ENCODE assay signal across 15 mouse cellular contexts in the genomic region with DNA sequence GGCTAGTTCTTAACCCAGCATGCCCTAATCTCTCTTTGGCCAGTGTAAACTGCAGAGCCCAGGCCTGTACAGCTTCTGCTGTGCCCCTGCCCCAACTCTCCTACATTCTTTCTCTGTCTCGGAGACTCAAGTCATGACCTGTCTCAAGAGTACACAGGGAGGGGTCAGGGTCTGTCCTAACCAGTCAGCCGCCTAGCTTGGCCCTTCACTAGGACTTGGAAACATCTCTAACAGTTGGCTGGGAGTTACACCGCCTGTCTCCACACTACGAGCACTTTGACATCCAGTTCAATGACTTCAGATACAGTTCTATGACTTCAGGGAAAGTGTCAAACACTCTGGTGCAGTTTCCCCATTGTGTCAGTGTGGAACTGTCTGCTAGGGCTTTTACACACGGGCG. TPM values are rescaled to one million over a fixed set of nuclear protein-coding genes. Genes with fewer than 3 reads are reported as not detected.
DNase-seq lines count a peak whose midpoint lies in the region; ATAC-seq and TF ChIP-seq lines count a peak whose summit lies in the region.
"Had no signal": no experiment of that assay in that cellular context is flagged by ENCODE, and none has a peak within 500 bp of the region (broad histone marks: within the 10 kb centered on the region; RNA-seq: fewer than 3 reads in every experiment).

No protein-coding gene starts in this region.

- no peak overlapping the region for H3K4me3 ChIP-seq in heart, embryonic 14.5 days (ENCODE audit: control insufficient read depth in 1 of 2, insufficient read depth in 1 of 2, low read depth in 1 of 2, low read length in 2 of 2)
- H3K4me3 ChIP-seq in heart, embryonic 11.5 days (ENCODE audit: low read depth, low read length): no peak overlapping the region
- no peak overlapping the region for H3K4me3 ChIP-seq in lung, postnatal 0 days (ENCODE audit: low read depth, low read length)
- no peak overlapping the region for H3K4me3 ChIP-seq in intestine, embryonic 16.5 days (ENCODE audit: low read length)
- no peak overlapping the region for H3K4me3 ChIP-seq in stomach, embryonic 15.5 days (replicated peaks)
- H3K4me3 ChIP-seq: layer of hippocampus, adult 2 months had no signal

- DNase-seq in lung, postnatal 0 days (ENCODE audit: low spot score): peak; percentile 64
- no peak for DNase-seq in lung, postnatal 14 days
- no peak for DNase-seq in spleen, postnatal 10 days (ENCODE audit: low spot score in 2 of 2)
- DNase-seq: left cerebral cortex, postnatal 4 days; midbrain, embryonic 14.5 days; thymus, postnatal 14 days had no signal

- peaks cover 22 to 28% of the 10 kb centered on the region in 2 experiments for H3K4me1 ChIP-seq in heart, embryonic 14.5 days (ENCODE audit: control insufficient read depth in 2 of 2, insufficient read depth in 2 of 2, low read length in 2 of 2)
- peaks cover 29% of the 10 kb centered on the region for H3K4me1 ChIP-seq in heart, embryonic 11.5 days (ENCODE audit: control insufficient read depth, insufficient read depth, low read length)
- peaks cover 13% of the 10 kb centered on the region; the same call in 1 of the 2 replicates for H3K4me1 ChIP-seq in lung, postnatal 0 days (ENCODE audit: insufficient read depth, low read depth, low read length)
- peaks cover 32% of the 10 kb centered on the region for H3K4me1 ChIP-seq in intestine, embryonic 16.5 days (ENCODE audit: control insufficient read depth, insufficient read depth, low read length)
- H3K4me1 ChIP-seq in stomach, embryonic 15.5 days: peaks cover 21% of the 10 kb centered on the region

- WGBS in heart, embryonic 14.5 days: 57% methylated on average over 6 of the region's 6 CpGs
- 67% methylated on average over 6 of the region's 6 CpGs for WGBS in heart, embryonic 11.5 days (ENCODE audit: insufficient replicate concordance)
- WGBS in lung, postnatal 0 days: 48% methylated on average over 6 of the region's 6 CpGs
- WGBS in intestine, embryonic 16.5 days: 68% methylated on average over 6 of the region's 6 CpGs
- 76% methylated on average over 6 of the region's 6 CpGs for WGBS in stomach, embryonic 15.5 days

- H3K9me3 ChIP-seq in heart, embryonic 14.5 days (ENCODE audit: control insufficient read depth, low read length): no peaks in the 10 kb centered on the region
- no peaks in the 10 kb centered on the region for H3K9me3 ChIP-seq in heart, embryonic 11.5 days (replicated peaks; ENCODE audit: control insufficient read depth, low read length)
- no peaks in the 10 kb centered on the region for H3K9me3 ChIP-seq in lung, postnatal 0 days (ENCODE audit: low read length)
- H3K9me3 ChIP-seq in intestine, embryonic 16.5 days (ENCODE audit: control insufficient read depth, low read length): no peaks in the 10 kb centered on the region
- no peaks in the 10 kb centered on the region for H3K9me3 ChIP-seq in stomach, embryonic 15.5 days

- H3K9ac ChIP-seq in heart, embryonic 14.5 days (ENCODE audit: low read length): 0 out of 2 replicates have a peak overlapping the region, but pooled peaks have one; percentile 12
- H3K9ac ChIP-seq in heart, embryonic 11.5 days (ENCODE audit: low read depth, low read length): no peak overlapping the region
- H3K9ac ChIP-seq in lung, postnatal 0 days (replicated peaks; ENCODE audit: low read depth): no peak overlapping the region
- peak overlapping the region; percentile 23; the same call in 1 of the 2 replicates for H3K9ac ChIP-seq in intestine, embryonic 16.5 days (ENCODE audit: low read depth, low read length)
- H3K9ac ChIP-seq in stomach, embryonic 15.5 days: no peak overlapping the region

- no peak for TF ChIP-seq CTCF in lung, postnatal 0 days (IDR thresholded peaks at IDR 0.05)

- no peak for ATAC-seq in heart, embryonic 14.5 days (ENCODE audit: insufficient number of reproducible peaks, insufficient read depth, low FRiP score, low read depth)
- ATAC-seq in heart, embryonic 11.5 days (replicated peaks; ENCODE audit: insufficient number of reproducible peaks, low FRiP score, low TSS enrichment): no peak
- ATAC-seq in lung, postnatal 0 days: peak; percentile 27
- no peak for ATAC-seq in intestine, embryonic 16.5 days
- ATAC-seq in stomach, embryonic 15.5 days (ENCODE audit: insufficient read depth, low FRiP score, low read depth): no peak
- ATAC-seq in granulocyte monocyte progenitor cell, adult 5-6 weeks (replicated peaks; ENCODE audit: poor library complexity, severe bottlenecking): no peak

- H3K27ac ChIP-seq in heart, embryonic 14.5 days (replicated peaks in 1 of 2; ENCODE audit: control insufficient read depth in 1 of 2, insufficient read depth in 1 of 2, low read depth in 2 of 2, low read length in 2 of 2): no peak overlapping the region
- H3K27ac ChIP-seq in heart, embryonic 11.5 days (ENCODE audit: low read depth, low read length): no peak overlapping the region
- peak overlapping the region; percentile 81 for H3K27ac ChIP-seq in lung, postnatal 0 days (ENCODE audit: low read length)
- H3K27ac ChIP-seq in intestine, embryonic 16.5 days (ENCODE audit: low read length): no peak overlapping the region
- H3K27ac ChIP-seq in stomach, embryonic 15.5 days: no peak overlapping the region

- no peak overlapping the region for H3K4me2 ChIP-seq in heart, embryonic 14.5 days (ENCODE audit: low read length)
- no peak overlapping the region for H3K4me2 ChIP-seq in heart, embryonic 11.5 days
- no peak overlapping the region for H3K4me2 ChIP-seq in lung, postnatal 0 days (replicated peaks; ENCODE audit: low read depth, low read length)
- no peak overlapping the region for H3K4me2 ChIP-seq in intestine, embryonic 16.5 days (ENCODE audit: low read depth, low read length)
- H3K4me2 ChIP-seq in stomach, embryonic 15.5 days: peak overlapping the region; percentile 29; the same call in 1 of the 2 replicates

- 0 out of 2 replicates have a peak, but pooled peaks have one; percentile 9 for TF ChIP-seq EP300 in lung, postnatal 0 days (IDR thresholded peaks at IDR 0.05)

- H3K27me3 ChIP-seq in heart, embryonic 14.5 days (ENCODE audit: control insufficient read depth, insufficient read depth, low read length): no peaks in the 10 kb centered on the region
- H3K27me3 ChIP-seq in heart, embryonic 11.5 days (ENCODE audit: control insufficient read depth, insufficient read depth, low read length): no peaks in the 10 kb centered on the region
- H3K27me3 ChIP-seq in lung, postnatal 0 days (replicated peaks; ENCODE audit: insufficient read depth, low read length): no peaks in the 10 kb centered on the region
- H3K27me3 ChIP-seq in intestine, embryonic 16.5 days (replicated peaks; ENCODE audit: control insufficient read depth, insufficient read depth, low read length): no peaks in the 10 kb centered on the region
- H3K27me3 ChIP-seq in stomach, embryonic 15.5 days (replicated peaks): no peaks in the 10 kb centered on the region

- H3K36me3 ChIP-seq in heart, embryonic 14.5 days (ENCODE audit: control insufficient read depth, insufficient read depth, low read length): peaks cover 2% of the 10 kb centered on the region
- peaks cover 3% of the 10 kb centered on the region for H3K36me3 ChIP-seq in heart, embryonic 11.5 days (ENCODE audit: control insufficient read depth, insufficient read depth, low read length)
- H3K36me3 ChIP-seq in lung, postnatal 0 days (ENCODE audit: insufficient read depth, low read length): no peaks in the 10 kb centered on the region
- 0 out of 2 replicates have a peak, but pooled peaks cover 2% of the 10 kb centered on the region for H3K36me3 ChIP-seq in intestine, embryonic 16.5 days (ENCODE audit: control insufficient read depth, insufficient read depth, low read length)
- H3K36me3 ChIP-seq in stomach, embryonic 15.5 days: no peaks in the 10 kb centered on the region

RNA-seq across cellular contexts. Expression of a gene that starts 1.0 kb away (rescaled TPM):
- 14.3 and 14.6 TPM in 2 replicates for polyA plus RNA-seq in heart, embryonic 14.5 days (2014; fragmentation: Nextera tagmentation; extraction: Ambion mirVana)
- 6.9 and 10.8 TPM in 2 replicates for polyA plus RNA-seq in heart, embryonic 11.5 days (2014; fragmentation: Nextera tagmentation; extraction: Ambion mirVana)
- polyA plus RNA-seq in lung, postnatal 0 days (2015; fragmentation: Nextera tagmentation; extraction: Ambion mirVana): 61.1 and 63.8 TPM in 2 replicates
- 39.5 and 43.2 TPM in 2 replicates for polyA plus RNA-seq in intestine, embryonic 16.5 days (2015; fragmentation: Nextera tagmentation; extraction: Ambion mirVana)
- polyA plus RNA-seq in stomach, embryonic 15.5 days (2015; fragmentation: Nextera tagmentation; extraction: Ambion mirVana): 36.2 and 52.7 TPM in 2 replicates
- 10.3 and 17.9 TPM in 2 replicates for total RNA-seq in granulocyte monocyte progenitor cell, adult 5-6 weeks (2014; fragmentation: Nextera tagmentation)
- 0.57 and 10.6 TPM in 2 replicates for total RNA-seq in granulocyte monocyte progenitor cell, adult 5-6 weeks (2017)
- polyA plus RNA-seq: C2C12 had no signal

RNA-seq across cellular contexts. Expression of a gene that starts 7.6 kb away (rescaled TPM):
- polyA plus RNA-seq in heart, embryonic 14.5 days (2014; fragmentation: Nextera tagmentation; extraction: Ambion mirVana): 644 and 695 TPM in 2 replicates
- polyA plus RNA-seq in heart, embryonic 11.5 days (2014; fragmentation: Nextera tagmentation; extraction: Ambion mirVana): 357 and 371 TPM in 2 replicates
- polyA plus RNA-seq in lung, postnatal 0 days (2015; fragmentation: Nextera tagmentation; extraction: Ambion mirVana): 768 and 1,006 TPM in 2 replicates
- 314 and 355 TPM in 2 replicates for polyA plus RNA-seq in intestine, embryonic 16.5 days (2015; fragmentation: Nextera tagmentation; extraction: Ambion mirVana)
- 363 and 515 TPM in 2 replicates for polyA plus RNA-seq in stomach, embryonic 15.5 days (2015; fragmentation: Nextera tagmentation; extraction: Ambion mirVana)
- total RNA-seq in granulocyte monocyte progenitor cell, adult 5-6 weeks (2014; fragmentation: Nextera tagmentation): 21.9 and 23.5 TPM in 2 replicates
- 59.3 and 90.6 TPM in 2 replicates for total RNA-seq in granulocyte monocyte progenitor cell, adult 5-6 weeks (2017)

RNA-seq across cellular contexts. Expression of a gene that starts 10.2 kb away (rescaled TPM):
- 0.31 TPM in 1 of 2 replicates, not detected in the other for polyA plus RNA-seq in heart, embryonic 14.5 days (2014; fragmentation: Nextera tagmentation; extraction: Ambion mirVana)
- polyA plus RNA-seq in heart, embryonic 11.5 days (2014; fragmentation: Nextera tagmentation; extraction: Ambion mirVana): 0.34 TPM in 1 of 2 replicates, not detected in the other
- 0.38 and 0.88 TPM in 2 replicates for polyA plus RNA-seq in lung, postnatal 0 days (2015; fragmentation: Nextera tagmentation; extraction: Ambion mirVana)
- polyA plus RNA-seq in intestine, embryonic 16.5 days (2015; fragmentation: Nextera tagmentation; extraction: Ambion mirVana): 2.6 and 8.3 TPM in 2 replicates
- polyA plus RNA-seq in stomach, embryonic 15.5 days (2015; fragmentation: Nextera tagmentation; extraction: Ambion mirVana): 8.0 and 23.5 TPM in 2 replicates
- not detected in 2 replicates for total RNA-seq in granulocyte monocyte progenitor cell, adult 5-6 weeks (2014; fragmentation: Nextera tagmentation)
- total RNA-seq in granulocyte monocyte progenitor cell, adult 5-6 weeks (2017): not detected in 2 replicates
- total RNA-seq: common myeloid progenitor, adult 5-6 weeks; layer of hippocampus, adult 2 months; left cerebral cortex, postnatal 4 days had no signal
- polyA plus RNA-seq: C2C12; midbrain, embryonic 14.5 days; neural tube, embryonic 11.5 days had no signal

RNA-seq across cellular contexts. Expression of a gene that starts 10.2 kb away (rescaled TPM):
- polyA plus RNA-seq in heart, embryonic 14.5 days (2014; fragmentation: Nextera tagmentation; extraction: Ambion mirVana): not detected in 2 replicates
- 1.2 TPM in 1 of 2 replicates, not detected in the other for polyA plus RNA-seq in heart, embryonic 11.5 days (2014; fragmentation: Nextera tagmentation; extraction: Ambion mirVana)
- not detected in 2 replicates for polyA plus RNA-seq in lung, postnatal 0 days (2015; fragmentation: Nextera tagmentation; extraction: Ambion mirVana)
- polyA plus RNA-seq in intestine, embryonic 16.5 days (2015; fragmentation: Nextera tagmentation; extraction: Ambion mirVana): not detected in 2 replicates
- polyA plus RNA-seq in stomach, embryonic 15.5 days (2015; fragmentation: Nextera tagmentation; extraction: Ambion mirVana): 3.1 TPM in 1 of 2 replicates, not detected in the other
- not detected in 2 replicates for total RNA-seq in granulocyte monocyte progenitor cell, adult 5-6 weeks (2014; fragmentation: Nextera tagmentation)
- not detected in 2 replicates for total RNA-seq in granulocyte monocyte progenitor cell, adult 5-6 weeks (2017)
- total RNA-seq: common myeloid progenitor, adult 5-6 weeks; layer of hippocampus, adult 2 months; left cerebral cortex, postnatal 4 days had no signal
- polyA plus RNA-seq: C2C12; midbrain, embryonic 14.5 days; neural tube, embryonic 11.5 days had no signal

RNA-seq across cellular contexts. Expression of a gene that starts 13.7 kb away (rescaled TPM):
- polyA plus RNA-seq in heart, embryonic 14.5 days (2014; fragmentation: Nextera tagmentation; extraction: Ambion mirVana): 0.57 and 2.2 TPM in 2 replicates
- 4.9 TPM in 1 of 2 replicates, not detected in the other for polyA plus RNA-seq in heart, embryonic 11.5 days (2014; fragmentation: Nextera tagmentation; extraction: Ambion mirVana)
- 4.2 and 4.9 TPM in 2 replicates for polyA plus RNA-seq in lung, postnatal 0 days (2015; fragmentation: Nextera tagmentation; extraction: Ambion mirVana)
- polyA plus RNA-seq in intestine, embryonic 16.5 days (2015; fragmentation: Nextera tagmentation; extraction: Ambion mirVana): 463 and 798 TPM in 2 replicates
- polyA plus RNA-seq in stomach, embryonic 15.5 days (2015; fragmentation: Nextera tagmentation; extraction: Ambion mirVana): 47.3 and 98.1 TPM in 2 replicates
- 3.3 and 5.9 TPM in 2 replicates for total RNA-seq in granulocyte monocyte progenitor cell, adult 5-6 weeks (2014; fragmentation: Nextera tagmentation)
- 1.3 TPM in 1 of 2 replicates, not detected in the other for total RNA-seq in granulocyte monocyte progenitor cell, adult 5-6 weeks (2017)
- total RNA-seq: common myeloid progenitor, adult 5-6 weeks; layer of hippocampus, adult 2 months; left cerebral cortex, postnatal 4 days had no signal
- polyA plus RNA-seq: C2C12 had no signal

Comparison
In these comparisons a context has a peak if more than half of its experiments do, and no peak if none do; other contexts are left out.
1. H3K9ac ChIP-seq: peak in heart, embryonic 14.5 days (single experiment) and intestine, embryonic 16.5 days (single experiment); none in heart, embryonic 11.5 days (single experiment), lung, postnatal 0 days (single experiment) and stomach, embryonic 15.5 days (single experiment).